Mouse (Mus musculus) lung, postnatal 0 days (tissue): ENCODE results near the gene Cpxm1.

ENCODE experiments used
- CTCF ChIP-seq: IDR thresholded peaks from 2 replicates; pipeline ENCODE4 v1.5.1; 2016; ENCODE audit warnings: antibody characterized with exemption, mild to moderate bottlenecking
- EP300 ChIP-seq: IDR thresholded peaks from 2 replicates; pipeline ENCODE4 v1.6.1; 2016; ENCODE audit warnings: antibody characterized with exemption, mild to moderate bottlenecking, control low read depth

- TF ChIP-seq CTCF (no peak), EP300 (no peak)
These were observed 44.8 kb upstream of the Cpxm1 start for GRCm38 (mm10) chr2:130442162-130442561.
